Mouse (Mus musculus) hindbrain, embryonic 10.5 days (tissue): ENCODE results near the gene Rfc5. TPM values are rescaled to one million over a fixed set of nuclear protein-coding genes. Genes with fewer than 3 reads are reported as not detected.
"Not testable (repeated sequence)": the region's sequence is repeated elsewhere in the genome, so short reads cannot be mapped to it uniquely, and the experiment has no call there.

Experiments used
- DNase-seq: peaks from one replicate; pipeline ENCODE4 v3.0.0-alpha.2; 2017; ENCODE audit warnings: low spot score
- H3K27ac ChIP-seq: fragments of 300-500 bp; sonication (generic); 2 replicates; pipeline ENCODE4 v1.5.1; 2016; ENCODE audit warnings: mild to moderate bottlenecking, moderate library complexity
- H3K27me3 ChIP-seq: fragments of 300-500 bp; sonication (generic); 2 replicates; pipeline ENCODE4 v1.6.1; 2016; ENCODE audit warnings: mild to moderate bottlenecking; ENCODE audit not compliant: poor library complexity, insufficient read depth, severe bottlenecking
- H3K36me3 ChIP-seq: fragments of 300-500 bp; sonication (generic); 2 replicates; pipeline ENCODE4 v1.6.1; 2016; ENCODE audit warnings: mild to moderate bottlenecking, moderate library complexity
- H3K4me1 ChIP-seq: fragments of 300-500 bp; sonication (generic); replicated peaks from 2 replicates; pipeline ENCODE4 v1.6.1; 2016; ENCODE audit warnings: mild to moderate bottlenecking
- H3K4me3 ChIP-seq: fragments of 300-500 bp; sonication (generic); 2 replicates; pipeline ENCODE4 v1.5.1; 2016; ENCODE audit warnings: mild to moderate bottlenecking, moderate library complexity
- H3K9me3 ChIP-seq: fragments of 300-500 bp; sonication (generic); 2 replicates; pipeline ENCODE4 v1.6.1; 2016; ENCODE audit warnings: mild to moderate bottlenecking, moderate library complexity
- WGBS: fragments of 180-500 bp; shearing (Covaris S2); methylation state at CpG from one replicate; pipeline ENCODE4 v1.1.7; 2016; 5-methylcytosine and 5-hydroxymethylcytosine counted together
- polyA plus RNA-seq: library from polyadenylated mRNA; unstranded; fragments of >200 nt; fragmentation: Nextera tagmentation; extraction: Ambion mirVana; gene quantifications from 2 replicates; pipeline ENCODE4 v1.2.1, GENCODE M21; 2016

Gene Rfc5
- polyA plus RNA-seq, 1 experiment from 2014 or later: 109 TPM

- whole genome bisulfite sequencing: 80% methylated on average over 6 of the region's 6 CpGs
- H3K27me3 ChIP-seq: no peaks in the 10 kb centered on the region
- no peak overlapping the region for H3K27ac ChIP-seq
- H3K4me1 ChIP-seq: peaks cover 16% of the 10 kb centered on the region
- H3K36me3 ChIP-seq: no peaks in the 10 kb centered on the region
- H3K4me3 ChIP-seq: no peak overlapping the region
- H3K9me3 ChIP-seq: peaks cover 6% of the 10 kb centered on the region
- no peak for DNase-seq
Measured at GRCm38 (mm10) chr5:117397371-117397770, 8.5 kb upstream of the Rfc5 start.

- peaks cover 13% of the 10 kb centered on the region for H3K9me3 ChIP-seq
Measured at GRCm38 (mm10) chr5:117396596-117397014, 7.8 kb upstream of the Rfc5 start.

GRCm38 (mm10) chr5:117395834-117396233 lies 7.0 kb upstream of the Rfc5 start:
- no peak overlapping the region for H3K27ac ChIP-seq
- WGBS: 89% methylated on average over 5 of the region's 5 CpGs
- H3K4me1 ChIP-seq: peaks cover 16% of the 10 kb centered on the region

More at GRCm38 (mm10) chr5:117396596-117397014, 7.8 kb upstream of the Rfc5 start:
- DNase-seq: no peak
- H3K4me1 ChIP-seq: peaks cover 16% of the 10 kb centered on the region
- H3K27ac ChIP-seq: no peak overlapping the region
- no peaks in the 10 kb centered on the region for H3K27me3 ChIP-seq
- 55% methylated on average over 6 of the region's 6 CpGs for WGBS
- H3K4me3 ChIP-seq: no peak overlapping the region
- no peaks in the 10 kb centered on the region for H3K36me3 ChIP-seq

GRCm38 (mm10) chr5:117390895-117391294 lies 2.0 kb upstream of the Rfc5 start:
- DNase-seq: no peak
- 93% methylated on average over 1 of the region's 1 CpGs for WGBS
- Histone ChIP-seq H3K9me3 (peaks cover 15% of the 10 kb centered on the region), H3K4me3 (no peak overlapping the region), H3K27ac (no peak overlapping the region), H3K4me1 (peaks cover 24% of the 10 kb centered on the region), H3K36me3 (peaks cover 11% of the 10 kb centered on the region), H3K27me3 (no peaks in the 10 kb centered on the region)

More at GRCm38 (mm10) chr5:117395834-117396233, 7.0 kb upstream of the Rfc5 start:
- Histone ChIP-seq H3K36me3 (no peaks in the 10 kb centered on the region), H3K4me3 (no peak overlapping the region), H3K27me3 (no peaks in the 10 kb centered on the region), H3K9me3 (peaks cover 15% of the 10 kb centered on the region)
- DNase-seq: no peak

GRCm38 (mm10) chr5:117388296-117388751 lies 523 bp downstream of the Rfc5 start:
- H3K9me3 ChIP-seq: peaks cover 12% of the 10 kb centered on the region
- H3K4me3 ChIP-seq: peak overlapping the region; percentile 88
- H3K4me1 ChIP-seq: peaks cover 24% of the 10 kb centered on the region
- WGBS: 14% methylated on average over 16 of the region's 16 CpGs
- peaks cover 37% of the 10 kb centered on the region for H3K36me3 ChIP-seq
- no peaks in the 10 kb centered on the region for H3K27me3 ChIP-seq
- peak; percentile 66 for DNase-seq
- H3K27ac ChIP-seq: peak overlapping the region; percentile 96

GRCm38 (mm10) chr5:117383198-117383597 lies 5.6 kb downstream of the Rfc5 start:
- peaks cover 88% of the 10 kb centered on the region for H3K36me3 ChIP-seq
- H3K9me3 ChIP-seq: no peaks in the 10 kb centered on the region
- H3K27me3 ChIP-seq: no peaks in the 10 kb centered on the region
- H3K4me3 ChIP-seq: no peak overlapping the region
- 75% methylated on average over 12 of the region's 12 CpGs for WGBS
- DNase-seq: no peak
- H3K27ac ChIP-seq: no peak overlapping the region
- peaks cover 15% of the 10 kb centered on the region for H3K4me1 ChIP-seq

GRCm38 (mm10) chr5:117381785-117382184 lies 7.1 kb downstream of the Rfc5 start:
- Histone ChIP-seq H3K27ac (no peak overlapping the region), H3K4me3 (no peak overlapping the region), H3K36me3 (peaks cover 99% of the 10 kb centered on the region), H3K27me3 (no peaks in the 10 kb centered on the region), H3K9me3 (no peaks in the 10 kb centered on the region), H3K4me1 (0 out of 2 replicates have a peak, but pooled peaks cover 3% of the 10 kb centered on the region)
- WGBS: 83% methylated on average over 7 of the region's 7 CpGs
- DNase-seq: no peak

GRCm38 (mm10) chr5:117380199-117380598 lies 8.6 kb downstream of the Rfc5 start:
- 87% methylated on average over 4 of the region's 4 CpGs for WGBS
- Histone ChIP-seq H3K9me3 (no peaks in the 10 kb centered on the region), H3K27ac (no peak overlapping the region), H3K4me3 (no peak overlapping the region), H3K27me3 (no peaks in the 10 kb centered on the region), H3K4me1 (0 out of 2 replicates have a peak, but pooled peaks cover 3% of the 10 kb centered on the region), H3K36me3 (peaks cover 100% of the 10 kb centered on the region)
- DNase-seq: no peak

GRCm38 (mm10) chr5:117377731-117378130 lies 11.1 kb downstream of the Rfc5 start:
- DNase-seq, H3K27me3 ChIP-seq, H3K4me1 ChIP-seq, H3K27ac ChIP-seq, H3K4me3 ChIP-seq, H3K9me3 ChIP-seq: not testable (repeated sequence)
- H3K36me3 ChIP-seq: peaks cover 100% of the 10 kb centered on the region
- WGBS: 94% methylated on average over 14 of the region's 14 CpGs

- Histone ChIP-seq H3K27me3 (no peaks in the 10 kb centered on the region), H3K36me3 (peaks cover 100% of the 10 kb centered on the region), H3K4me3 (no peak overlapping the region), H3K4me1 (no peaks in the 10 kb centered on the region), H3K27ac (no peak overlapping the region), H3K9me3 (no peaks in the 10 kb centered on the region)
- 85% methylated on average over 11 of the region's 11 CpGs for WGBS
- DNase-seq: no peak
Measured at GRCm38 (mm10) chr5:117376331-117376761, 12.5 kb downstream of the Rfc5 start.

- H3K27ac ChIP-seq: no peak overlapping the region
- H3K36me3 ChIP-seq: peaks cover 100% of the 10 kb centered on the region
- H3K4me1 ChIP-seq: no peaks in the 10 kb centered on the region
- 94% methylated on average over 7 of the region's 7 CpGs for WGBS
- no peak for DNase-seq
- H3K27me3 ChIP-seq: no peaks in the 10 kb centered on the region
- no peaks in the 10 kb centered on the region for H3K9me3 ChIP-seq
- no peak overlapping the region for H3K4me3 ChIP-seq
Measured at GRCm38 (mm10) chr5:117374372-117375049, 14.3 kb downstream of the Rfc5 start.

- no peak overlapping the region for H3K4me3 ChIP-seq
- H3K27me3 ChIP-seq: no peaks in the 10 kb centered on the region
- no peaks in the 10 kb centered on the region for H3K9me3 ChIP-seq
- WGBS: 90% methylated on average over 9 of the region's 9 CpGs
- H3K4me1 ChIP-seq: no peaks in the 10 kb centered on the region
- no peak for DNase-seq
- H3K36me3 ChIP-seq: peaks cover 100% of the 10 kb centered on the region
- no peak overlapping the region for H3K27ac ChIP-seq
Measured at GRCm38 (mm10) chr5:117373418-117373817, 15.4 kb downstream of the Rfc5 start.

GRCm38 (mm10) chr5:117370592-117370991 lies 18.3 kb downstream of the Rfc5 start:
- no peaks in the 10 kb centered on the region for H3K27me3 ChIP-seq
- DNase-seq: no peak
- H3K9me3 ChIP-seq: no peaks in the 10 kb centered on the region
- H3K27ac ChIP-seq: no peak overlapping the region
- H3K4me3 ChIP-seq: no peak overlapping the region
- peaks cover 98% of the 10 kb centered on the region for H3K36me3 ChIP-seq
- H3K4me1 ChIP-seq: peaks cover 11% of the 10 kb centered on the region
- 94% methylated on average over 10 of the region's 10 CpGs for WGBS
